Mouse (Mus musculus) forebrain, embryonic 11.5 days (tissue): ENCODE results near the gene Kbtbd6. TPM values are rescaled to one million over a fixed set of nuclear protein-coding genes. Genes with fewer than 3 reads are reported as not detected.

ENCODE experiments used
- ATAC-seq: fragments of 200-750 bp; cut with Nextera tagmentation; replicated peaks from 2 replicates; pipeline ENCODE4 v1.8.0; 2017; ENCODE audit warnings: moderate TSS enrichment; ENCODE audit not compliant: low FRiP score
- DNase-seq: peaks from one replicate; pipeline ENCODE4 v3.0.0-alpha.2; 2017; ENCODE audit warnings: low spot score
- H3K27ac ChIP-seq: fragments of 300-500 bp; sonication (generic); 2 replicates; pipeline ENCODE4 v1.5.1; 2014; ENCODE audit warnings: low read depth, low read length
- H3K27me3 ChIP-seq: fragments of 300-500 bp; sonication (generic); 2 replicates; pipeline ENCODE4 v1.6.1; 2014; ENCODE audit warnings: mild to moderate bottlenecking, low read length, mixed read lengths; ENCODE audit not compliant: control insufficient read depth, insufficient read depth
- H3K36me3 ChIP-seq: fragments of 300-500 bp; sonication (generic); 2 replicates; pipeline ENCODE4 v1.6.1; 2014; ENCODE audit warnings: mild to moderate bottlenecking, low read length, moderate library complexity, mixed read lengths; ENCODE audit not compliant: control insufficient read depth, insufficient read depth
- H3K4me1 ChIP-seq: fragments of 300-500 bp; sonication (generic); replicated peaks from 2 replicates; pipeline ENCODE4 v1.6.1; 2014; ENCODE audit warnings: low read length, mixed read lengths; ENCODE audit not compliant: control insufficient read depth, insufficient read depth
- H3K4me2 ChIP-seq: fragments of 300-500 bp; sonication (generic); 2 replicates; pipeline ENCODE4 v1.6.1; 2014; ENCODE audit warnings: low read depth, mild to moderate bottlenecking, low read length, moderate library complexity, mixed read lengths; ENCODE audit not compliant: severe bottlenecking
- H3K4me3 ChIP-seq: fragments of 300-500 bp; sonication (generic); 2 replicates; pipeline ENCODE4 v1.5.1; 2014; ENCODE audit warnings: low read depth, low read length
- H3K9ac ChIP-seq: fragments of 300-500 bp; sonication (generic); 2 replicates; pipeline ENCODE4 v1.6.1; 2014; ENCODE audit warnings: low read length
- H3K9me3 ChIP-seq: fragments of 300-500 bp; sonication (generic); 2 replicates; pipeline ENCODE4 v1.6.1; 2016; ENCODE audit warnings: low read length, mixed read lengths; ENCODE audit not compliant: control insufficient read depth
- WGBS: fragments of 180-500 bp; shearing (Covaris S2); extraction: QIAGEN DNeasy Blood & Tissue Kit; methylation state at CpG from one replicate; pipeline ENCODE4 v1.1.7; 2014; 5-methylcytosine and 5-hydroxymethylcytosine counted together
- polyA plus RNA-seq: library from polyadenylated mRNA; unstranded; fragments of >200 nt; fragmentation: Nextera tagmentation; extraction: Ambion mirVana; gene quantifications from 2 replicates; pipeline ENCODE4 v1.2.1, GENCODE M21; 2014

Kbtbd6 gene
- polyA plus RNA-seq, 1 experiment from 2014 or later = 7.9 TPM

GRCm38 (mm10) chr14:79467621-79468020 is 16.0 kb downstream of the Kbtbd6 start:
- Histone ChIP-seq H3K27me3 (no peaks in the 10 kb centered on the region), H3K9me3 (no peaks in the 10 kb centered on the region), H3K4me2 (no peak overlapping the region), H3K4me3 (no peak overlapping the region), H3K27ac (no peak overlapping the region), H3K4me1 (no peaks in the 10 kb centered on the region), H3K36me3 (peaks cover 2% of the 10 kb centered on the region; the same call in 1 of the 2 replicates), H3K9ac (no peak overlapping the region)
- ATAC-seq (no peak), DNase-seq (peak; percentile 73)
- WGBS = 24% methylated on average over 3 of the region's 3 CpGs

- no peaks in the 10 kb centered on the region for H3K9me3 ChIP-seq
- 95% methylated on average over 2 of the region's 2 CpGs for WGBS
- H3K4me1 ChIP-seq = no peaks in the 10 kb centered on the region
- H3K9ac ChIP-seq = no peak overlapping the region
- no peaks in the 10 kb centered on the region for H3K27me3 ChIP-seq
- no peak overlapping the region for H3K4me2 ChIP-seq
- H3K4me3 ChIP-seq = no peak overlapping the region
- no peak overlapping the region for H3K27ac ChIP-seq
- H3K36me3 ChIP-seq = peaks cover 7% of the 10 kb centered on the region; the same call in 1 of the 2 replicates
- ATAC-seq (no peak), DNase-seq (no peak)
Measured at GRCm38 (mm10) chr14:79473384-79473783, 21.7 kb downstream of the Kbtbd6 start.

- under 1% methylated on average over 87 of the region's 96 CpGs for WGBS
- H3K27ac ChIP-seq = peak within 1 kb of the TSS; percentile 100
- H3K4me3 ChIP-seq = peak within 1 kb of the TSS; percentile 89
- peak within 1 kb of the TSS; percentile 69 for H3K4me2 ChIP-seq
- H3K9ac ChIP-seq = peak within 1 kb of the TSS; percentile 98
- H3K27me3 ChIP-seq = no peaks in the 10 kb centered on the region
- ATAC-seq = peak; percentile 84
- peaks cover 7% of the 10 kb centered on the region for H3K4me1 ChIP-seq
- no peaks in the 10 kb centered on the region for H3K9me3 ChIP-seq
- peak; percentile 96 for DNase-seq
- 0 out of 2 replicates have a peak, but pooled peaks cover 5% of the 10 kb centered on the region for H3K36me3 ChIP-seq
Measured at GRCm38 (mm10) chr14:79480624-79481338, 29.1 kb downstream of the Kbtbd6 start, which contains the start of gene Elf1. Gene Elf1, plus strand, starts transcription at chr14:79481194.

- WGBS = under 1% methylated on average over 80 of the region's 86 CpGs
- no peaks in the 10 kb centered on the region; the same call in 1 of the 2 replicates for H3K27me3 ChIP-seq
- ATAC-seq = peak; percentile 91
- H3K4me1 ChIP-seq = peaks cover 8% of the 10 kb centered on the region
- peak within 1 kb of the TSS; percentile 69 for H3K4me2 ChIP-seq
- 0 out of 2 replicates have a peak, but pooled peaks cover 4% of the 10 kb centered on the region for H3K36me3 ChIP-seq
- H3K27ac ChIP-seq = peak within 1 kb of the TSS; percentile 100
- peak within 1 kb of the TSS; percentile 89 for H3K4me3 ChIP-seq
- H3K9ac ChIP-seq = peak within 1 kb of the TSS; percentile 98
- no peaks in the 10 kb centered on the region for H3K9me3 ChIP-seq
- DNase-seq = peak; percentile 98
Measured at GRCm38 (mm10) chr14:79481339-79482151, 29.9 kb downstream of the Kbtbd6 start, which contains the start of gene Wbp4. Gene Wbp4, minus strand, starts transcription at chr14:79481520.

DNA sequence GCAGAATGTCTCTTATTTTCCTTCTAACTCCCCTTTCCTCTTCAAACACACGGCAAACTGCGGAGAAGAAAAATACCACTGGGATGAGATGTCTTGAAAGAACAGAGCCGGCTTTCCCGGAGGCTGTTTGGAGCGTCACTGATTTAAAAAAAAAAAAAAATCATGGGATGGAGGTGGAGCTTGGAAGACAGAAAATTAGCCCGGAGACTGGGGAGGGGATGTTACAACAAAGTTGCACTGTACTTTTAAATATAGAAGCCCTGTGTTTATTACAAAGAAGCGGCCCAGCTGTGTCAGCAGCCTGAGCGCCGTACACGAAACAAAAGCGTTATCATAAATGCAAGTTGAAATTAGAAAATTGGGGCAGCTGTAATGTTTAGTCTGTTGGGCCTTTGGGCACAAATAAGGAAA is 30.6 kb downstream of the Kbtbd6 start:
- ATAC-seq = no peak
- H3K36me3 ChIP-seq = no peaks in the 10 kb centered on the region
- H3K9me3 ChIP-seq = no peaks in the 10 kb centered on the region
- peak overlapping the region; percentile 98 for H3K9ac ChIP-seq
- DNase-seq = no peak
- H3K27ac ChIP-seq = peak overlapping the region; percentile 100
- under 1% methylated on average over 11 of the region's 11 CpGs for WGBS
- peak overlapping the region; percentile 89 for H3K4me3 ChIP-seq
- H3K27me3 ChIP-seq = no peaks in the 10 kb centered on the region; the same call in 1 of the 2 replicates
- peaks cover 12% of the 10 kb centered on the region for H3K4me1 ChIP-seq
- H3K4me2 ChIP-seq = peak overlapping the region; percentile 69

- Histone ChIP-seq H3K27ac (no peak overlapping the region; the same call in 1 of the 2 replicates), H3K36me3 (no peaks in the 10 kb centered on the region), H3K4me2 (peak overlapping the region; percentile 69), H3K4me1 (peaks cover 14% of the 10 kb centered on the region), H3K4me3 (peak overlapping the region; percentile 89), H3K9ac (peak overlapping the region; percentile 98), H3K27me3 (no peaks in the 10 kb centered on the region; the same call in 1 of the 2 replicates), H3K9me3 (no peaks in the 10 kb centered on the region)
- 31% methylated on average over 15 of the region's 15 CpGs for WGBS
- ATAC-seq (no peak), DNase-seq (no peak)
Measured at GRCm38 (mm10) chr14:79482747-79483355, 31.2 kb downstream of the Kbtbd6 start.

DNA sequence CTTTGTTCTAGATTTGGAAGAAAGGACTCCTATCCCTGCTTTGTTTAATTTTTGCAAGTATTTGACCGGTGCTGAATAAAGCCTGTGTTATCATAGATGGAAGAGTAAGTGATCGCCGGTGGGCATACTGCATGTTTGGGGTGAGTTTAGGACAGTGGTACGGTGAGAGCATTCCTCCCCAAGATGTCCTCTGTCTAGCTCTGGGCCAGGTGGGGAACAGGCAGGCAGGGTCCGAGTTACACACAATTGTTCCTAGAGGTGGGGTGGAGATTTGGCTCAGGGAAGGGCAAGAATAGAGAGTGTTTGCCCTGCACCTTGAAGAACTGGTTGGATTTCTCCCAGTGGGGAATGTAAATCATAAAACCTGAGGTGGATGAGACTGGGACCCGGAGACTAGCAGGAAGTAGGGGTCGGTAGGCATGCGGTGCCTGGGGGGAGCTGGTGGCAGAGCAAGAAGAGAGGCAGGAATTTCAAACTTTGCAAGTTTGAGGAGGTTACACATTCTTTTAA is 32.0 kb downstream of the Kbtbd6 start:
- H3K4me3 ChIP-seq = no peak overlapping the region

DNA sequence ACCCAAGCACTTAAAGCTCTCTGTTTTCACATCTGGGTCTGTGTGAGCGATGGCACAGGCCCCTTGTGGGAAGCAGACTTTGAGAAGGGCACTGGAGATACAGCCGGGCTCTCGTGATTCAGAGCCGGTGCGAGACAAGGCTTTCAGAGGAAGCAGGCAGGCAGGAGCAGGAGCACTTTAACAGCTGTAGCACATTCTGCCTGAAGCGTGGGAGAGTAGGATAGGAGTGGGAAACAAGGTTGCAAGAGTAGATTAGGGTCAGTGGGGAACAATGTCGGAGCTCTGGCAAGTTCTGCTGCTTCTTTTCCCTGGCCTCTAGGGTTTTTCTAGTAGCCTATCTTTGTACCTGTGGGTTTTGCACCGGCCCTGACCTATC is 35.0 kb downstream of the Kbtbd6 start:
- no peak overlapping the region for H3K9ac ChIP-seq
- H3K4me2 ChIP-seq = peak overlapping the region; percentile 52; the same call in 1 of the 2 replicates
- no peak overlapping the region for H3K27ac ChIP-seq
- H3K9me3 ChIP-seq = no peaks in the 10 kb centered on the region
- DNase-seq = no peak
- H3K27me3 ChIP-seq = no peaks in the 10 kb centered on the region; the same call in 1 of the 2 replicates
- no peak overlapping the region for H3K4me3 ChIP-seq
- ATAC-seq = no peak
- H3K36me3 ChIP-seq = no peaks in the 10 kb centered on the region
- H3K4me1 ChIP-seq = peaks cover 7% of the 10 kb centered on the region
- WGBS = 25% methylated on average over 8 of the region's 8 CpGs

More for the DNA sequence above, 32.0 kb downstream of the Kbtbd6 start:
- H3K36me3 ChIP-seq = no peaks in the 10 kb centered on the region
- H3K4me2 ChIP-seq = no peak overlapping the region; the same call in 1 of the 2 replicates
- peaks cover 14% of the 10 kb centered on the region for H3K4me1 ChIP-seq
- H3K27ac ChIP-seq = no peak overlapping the region
- no peaks in the 10 kb centered on the region; the same call in 1 of the 2 replicates for H3K27me3 ChIP-seq
- no peaks in the 10 kb centered on the region for H3K9me3 ChIP-seq
- no peak overlapping the region for H3K9ac ChIP-seq
- DNase-seq (no peak), ATAC-seq (no peak)
- 79% methylated on average over 8 of the region's 8 CpGs for WGBS
